Mouse (Mus musculus): ENCODE measurements at regions not wholly inside any gene's neighbourhood (a gene's known extent, or its start where the extent isn't known, plus 50 kb on each side); places are given as distances from the start of the nearest gene placed in this dataset.

DNA sequence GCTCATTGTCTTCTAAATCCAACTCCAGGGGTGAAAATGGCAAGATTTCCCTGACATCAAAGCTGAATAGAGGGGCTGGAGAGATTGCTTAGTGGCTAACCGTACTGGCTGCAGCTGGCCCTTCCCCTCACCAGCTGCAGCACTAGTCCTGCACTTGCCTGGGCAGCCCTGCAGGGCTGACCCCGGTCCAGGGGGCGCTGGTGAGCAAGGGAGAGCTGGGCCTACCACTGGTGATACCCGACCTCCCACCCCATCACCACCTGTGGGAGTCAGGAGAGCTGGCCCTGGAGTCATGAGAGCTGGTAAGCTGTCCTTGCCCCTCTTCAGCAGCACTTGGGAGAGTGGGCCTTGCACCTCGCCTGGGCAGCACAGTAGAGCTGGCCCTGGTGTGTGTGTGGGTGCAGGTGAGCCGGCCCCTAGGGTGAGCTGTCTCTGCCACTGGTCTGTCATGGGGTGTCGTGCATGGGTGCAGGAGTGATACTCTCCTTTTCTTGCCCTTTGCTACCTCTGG is 1141.0 kb upstream of the Gulo start:
- no peak overlapping the region for H3K27ac ChIP-seq
- H3K36me3 ChIP-seq, result no peaks in the 10 kb centered on the region
- H3K9me3 ChIP-seq (replicated peaks), result no peaks in the 10 kb centered on the region
- H3K4me2 ChIP-seq, result no peak overlapping the region
- no peaks in the 10 kb centered on the region for H3K27me3 ChIP-seq
- H3K9ac ChIP-seq, result no peak overlapping the region
- H3K4me1 ChIP-seq, result peaks cover 11% of the 10 kb centered on the region
- no peak; the same call in 1 of the 2 replicates for ATAC-seq (replicated peaks; ENCODE audit: low FRiP score)
- 45% methylated on average over 7 of the region's 7 CpGs for WGBS
- H3K4me3 ChIP-seq (replicated peaks), result no peak overlapping the region

DNA sequence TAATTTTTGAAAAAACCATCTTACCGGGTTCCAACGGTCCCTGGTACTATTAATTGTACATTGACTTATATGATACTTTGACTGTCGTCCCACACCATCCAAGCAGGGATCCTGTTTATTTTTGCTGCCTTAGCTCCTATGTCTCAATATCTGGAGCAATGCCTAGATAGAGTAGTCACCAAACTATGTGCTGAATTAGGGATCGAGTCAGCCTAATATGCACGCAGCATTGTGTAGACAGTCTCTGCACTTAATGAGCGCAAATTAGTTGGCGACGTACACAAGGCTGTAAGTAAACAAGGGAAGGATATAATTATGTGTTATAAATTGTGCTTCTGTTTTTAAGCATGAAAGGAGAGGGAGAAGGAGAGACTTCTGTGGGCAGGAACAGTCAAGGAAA is 1140.1 kb upstream of the Gulo start:
- Histone ChIP-seq H3K4me3 (replicated peaks) (no peak overlapping the region), H3K27me3 (no peaks in the 10 kb centered on the region), H3K9ac (no peak overlapping the region), H3K4me1 (peaks cover 14% of the 10 kb centered on the region), H3K9me3 (replicated peaks) (no peaks in the 10 kb centered on the region), H3K27ac (no peak overlapping the region), H3K4me2 (no peak overlapping the region), H3K36me3 (no peaks in the 10 kb centered on the region)
- ATAC-seq (replicated peaks; ENCODE audit: low FRiP score), result no peak
- 79% methylated on average over 8 of the region's 8 CpGs for WGBS

DNA sequence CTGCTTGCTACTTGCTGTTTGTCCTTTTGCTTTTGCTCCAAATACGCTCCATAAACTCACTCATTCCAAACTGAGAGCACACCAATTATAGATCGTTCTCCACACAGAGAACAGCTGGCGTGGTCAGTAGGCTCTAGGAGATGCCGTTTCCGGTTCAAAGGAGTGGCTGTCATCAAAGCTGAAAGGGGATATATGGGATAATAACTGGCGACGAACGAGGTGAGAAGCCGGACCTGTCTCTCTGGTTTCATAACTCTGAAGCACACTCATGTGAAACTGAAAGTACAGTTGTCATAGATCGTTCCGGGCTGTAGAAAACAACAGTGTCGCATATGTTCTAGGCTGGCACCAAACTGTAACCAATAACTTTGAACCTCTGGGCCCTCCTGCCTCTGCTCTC is 1137.6 kb upstream of the Gulo start:
- Histone ChIP-seq H3K27me3 (no peaks in the 10 kb centered on the region), H3K4me2 (no peak overlapping the region), H3K9me3 (replicated peaks) (no peaks in the 10 kb centered on the region), H3K36me3 (no peaks in the 10 kb centered on the region), H3K4me1 (peaks cover 14% of the 10 kb centered on the region), H3K4me3 (replicated peaks) (no peak overlapping the region), H3K9ac (no peak overlapping the region), H3K27ac (no peak overlapping the region)
- 60% methylated on average over 12 of the region's 12 CpGs for WGBS
- ATAC-seq (replicated peaks; ENCODE audit: low FRiP score), result no peak

DNA sequence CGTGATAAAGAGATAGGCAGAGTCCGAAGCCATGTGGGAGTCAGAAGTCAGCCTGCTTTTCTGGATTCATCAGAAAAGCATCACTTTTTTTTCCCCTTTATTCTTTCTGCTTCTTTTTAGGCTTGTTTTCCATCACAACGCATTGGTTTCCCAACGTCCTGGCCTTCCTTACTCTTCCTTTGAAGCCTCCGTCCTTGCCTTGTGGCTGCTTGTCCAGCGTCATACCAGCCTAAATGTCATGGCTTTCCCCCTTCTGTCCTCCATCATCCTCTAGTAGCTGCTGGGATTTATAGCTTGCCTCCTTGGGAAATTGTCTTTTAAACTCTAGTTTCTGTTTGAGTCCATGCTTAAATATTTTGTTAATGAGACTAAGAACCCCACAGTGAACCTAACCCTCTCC is 1136.0 kb upstream of the Gulo start:
- no peak for ATAC-seq (replicated peaks; ENCODE audit: low FRiP score)
- no peak overlapping the region for H3K27ac ChIP-seq
- H3K9me3 ChIP-seq (replicated peaks), result no peaks in the 10 kb centered on the region
- H3K4me2 ChIP-seq, result no peak overlapping the region
- WGBS, result 89% methylated on average over 6 of the region's 6 CpGs
- H3K4me1 ChIP-seq, result peaks cover 19% of the 10 kb centered on the region
- H3K36me3 ChIP-seq, result no peaks in the 10 kb centered on the region
- no peaks in the 10 kb centered on the region for H3K27me3 ChIP-seq
- no peak overlapping the region for H3K4me3 ChIP-seq (replicated peaks)
- H3K9ac ChIP-seq, result no peak overlapping the region

DNA sequence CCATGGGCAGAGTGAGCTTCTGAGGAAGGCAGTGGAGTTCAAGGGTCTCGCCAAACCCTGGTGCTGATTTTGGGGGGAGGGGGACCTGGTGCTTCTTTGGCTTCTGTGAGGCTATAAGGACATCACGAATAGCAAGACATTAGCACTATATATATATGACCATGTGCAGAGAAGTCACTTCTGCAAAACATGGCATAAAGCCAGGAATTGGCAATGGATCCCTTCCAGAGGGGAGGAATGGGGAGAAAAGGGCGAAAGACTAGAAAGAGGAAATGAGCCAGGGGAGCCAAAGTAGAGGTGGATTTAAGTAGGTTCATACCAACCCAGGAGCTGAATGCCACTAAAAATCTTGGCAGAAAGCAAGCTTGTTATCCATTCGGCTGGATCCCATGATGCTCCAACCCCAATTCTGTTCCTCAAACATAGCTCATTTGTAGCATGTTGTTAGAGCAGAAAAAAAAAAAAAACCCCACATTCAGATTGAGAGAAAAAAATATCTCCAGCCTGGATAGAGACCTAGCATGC is 1135.5 kb upstream of the Gulo start:
- H3K27ac ChIP-seq, result no peak overlapping the region
- ATAC-seq (replicated peaks; ENCODE audit: low FRiP score), result no peak
- no peaks in the 10 kb centered on the region for H3K36me3 ChIP-seq
- H3K27me3 ChIP-seq, result no peaks in the 10 kb centered on the region
- H3K9me3 ChIP-seq (replicated peaks), result no peaks in the 10 kb centered on the region
- H3K4me3 ChIP-seq (replicated peaks), result no peak overlapping the region
- H3K4me2 ChIP-seq, result no peak overlapping the region
- no peak overlapping the region for H3K9ac ChIP-seq
- H3K4me1 ChIP-seq, result peaks cover 16% of the 10 kb centered on the region
- WGBS, result 82% methylated on average over 4 of the region's 4 CpGs

DNA sequence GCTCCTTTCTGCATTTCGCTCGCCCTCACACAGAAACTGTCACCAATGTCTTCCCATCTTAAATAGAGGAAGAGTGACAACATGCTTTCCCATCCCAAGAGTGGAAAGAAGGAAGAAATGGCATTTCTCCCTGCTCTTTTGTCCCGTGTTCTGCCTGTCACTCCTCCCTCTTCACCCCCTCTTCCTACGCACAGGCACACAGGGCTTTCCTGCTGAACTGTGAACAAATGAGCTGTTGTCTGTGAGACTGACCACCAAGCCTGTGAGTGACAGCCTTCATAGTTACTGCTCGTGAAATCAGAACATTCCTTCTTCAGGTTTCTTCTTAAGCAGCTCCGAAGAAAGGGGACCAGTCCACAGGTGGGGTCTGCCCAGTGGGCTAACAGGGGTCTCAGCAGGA is 1134.8 kb upstream of the Gulo start:
- peaks cover 15% of the 10 kb centered on the region for H3K4me1 ChIP-seq
- ATAC-seq (replicated peaks; ENCODE audit: low FRiP score), result no peak
- H3K27me3 ChIP-seq, result no peaks in the 10 kb centered on the region

DNA sequence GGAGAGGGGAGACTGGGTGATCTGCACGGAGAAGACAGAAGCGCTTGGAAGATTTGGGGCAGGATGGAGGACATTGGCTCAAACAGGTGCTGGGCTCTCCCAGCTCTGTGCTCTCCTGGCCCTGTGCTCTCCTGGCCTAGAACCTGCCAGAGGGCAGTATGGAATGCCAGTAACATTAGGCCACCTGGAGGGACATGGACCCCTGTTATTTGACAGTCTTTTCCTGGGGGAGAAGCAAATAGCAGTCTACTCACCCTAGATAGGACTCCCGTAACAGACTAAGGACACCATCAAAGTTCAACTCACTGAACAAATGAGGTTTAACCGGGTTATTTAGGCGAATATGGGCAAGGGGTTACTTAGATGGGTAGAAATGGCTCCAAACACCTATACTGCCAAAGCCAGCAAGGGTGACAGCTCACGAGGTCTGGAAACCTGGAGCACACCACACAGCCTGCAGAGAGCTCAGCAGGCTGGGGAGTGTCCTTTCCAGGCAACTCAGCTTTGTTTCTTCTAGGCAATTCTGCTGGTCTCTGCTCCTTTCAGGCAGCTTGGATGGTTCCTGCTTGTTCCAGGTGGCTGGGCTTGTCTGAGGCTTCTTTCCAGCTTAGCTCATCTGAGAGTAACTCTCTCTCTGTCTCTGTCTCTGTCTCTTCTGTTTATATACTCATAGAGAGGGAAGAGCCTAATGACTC is 1133.7 kb upstream of the Gulo start:
- WGBS, result 84% methylated on average over 6 of the region's 6 CpGs
- no peak overlapping the region for H3K4me2 ChIP-seq
- H3K4me1 ChIP-seq, result peaks cover 15% of the 10 kb centered on the region
- H3K4me3 ChIP-seq (replicated peaks), result no peak overlapping the region
- no peaks in the 10 kb centered on the region for H3K36me3 ChIP-seq
- no peaks in the 10 kb centered on the region for H3K27me3 ChIP-seq
- no peak overlapping the region for H3K27ac ChIP-seq
- no peaks in the 10 kb centered on the region for H3K9me3 ChIP-seq (replicated peaks)
- H3K9ac ChIP-seq, result no peak overlapping the region
- no peak for ATAC-seq (replicated peaks; ENCODE audit: low FRiP score)

More for the DNA sequence above, 1134.8 kb upstream of the Gulo start:
- Histone ChIP-seq H3K9ac (no peak overlapping the region), H3K36me3 (no peaks in the 10 kb centered on the region), H3K27ac (no peak overlapping the region), H3K4me2 (no peak overlapping the region), H3K4me3 (replicated peaks) (no peak overlapping the region), H3K9me3 (replicated peaks) (no peaks in the 10 kb centered on the region)
- 75% methylated on average over 6 of the region's 6 CpGs for WGBS

DNA sequence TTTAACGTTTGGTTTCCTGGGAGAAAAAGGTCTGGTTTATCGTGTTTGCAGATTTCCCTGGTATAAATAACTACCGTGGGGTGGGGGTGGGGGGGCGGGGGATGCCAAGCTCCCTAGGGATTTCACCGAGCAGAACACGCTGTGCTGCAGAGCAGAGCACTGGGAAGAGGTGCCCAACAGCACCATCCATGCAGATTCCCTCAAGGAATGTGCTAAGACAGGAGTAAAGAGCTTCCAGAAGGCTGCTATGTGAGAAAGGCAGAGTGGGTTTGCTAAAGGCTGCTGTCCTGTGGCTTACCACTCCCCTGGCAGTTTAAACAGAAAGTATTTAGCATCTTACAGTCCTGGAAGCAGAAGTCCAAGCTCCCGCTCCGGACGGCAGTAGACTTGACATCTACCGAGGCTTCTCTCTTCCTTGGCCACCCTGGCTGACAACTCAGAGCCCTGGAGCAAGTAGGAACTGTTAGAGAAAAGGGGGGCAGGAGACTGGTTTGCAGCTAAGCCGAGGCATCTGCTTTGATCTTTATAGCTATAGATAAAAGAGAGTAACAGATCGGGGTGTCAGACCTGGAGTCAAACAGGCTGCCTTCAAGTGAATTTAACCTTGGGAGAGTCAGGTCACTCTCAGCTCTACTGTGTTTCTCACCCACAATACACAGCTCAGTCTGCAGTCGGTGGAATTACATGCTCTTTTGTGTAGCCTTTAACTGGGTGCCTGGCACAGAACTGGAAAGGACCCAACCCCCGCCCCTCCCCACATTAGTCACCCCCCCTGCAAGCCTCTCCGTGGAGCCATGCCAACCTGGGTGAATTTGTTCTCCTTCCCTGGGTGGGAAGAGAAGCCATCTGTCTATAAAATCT is 1132.8 kb upstream of the Gulo start:
- Histone ChIP-seq H3K9ac (no peak overlapping the region), H3K9me3 (replicated peaks) (no peaks in the 10 kb centered on the region), H3K27me3 (no peaks in the 10 kb centered on the region), H3K27ac (no peak overlapping the region), H3K4me3 (replicated peaks) (no peak overlapping the region), H3K36me3 (no peaks in the 10 kb centered on the region), H3K4me2 (peak overlapping the region; percentile 35), H3K4me1 (peaks cover 15% of the 10 kb centered on the region)
- no peak for ATAC-seq (replicated peaks; ENCODE audit: low FRiP score)
- 15% methylated on average over 15 of the region's 15 CpGs for WGBS

DNA sequence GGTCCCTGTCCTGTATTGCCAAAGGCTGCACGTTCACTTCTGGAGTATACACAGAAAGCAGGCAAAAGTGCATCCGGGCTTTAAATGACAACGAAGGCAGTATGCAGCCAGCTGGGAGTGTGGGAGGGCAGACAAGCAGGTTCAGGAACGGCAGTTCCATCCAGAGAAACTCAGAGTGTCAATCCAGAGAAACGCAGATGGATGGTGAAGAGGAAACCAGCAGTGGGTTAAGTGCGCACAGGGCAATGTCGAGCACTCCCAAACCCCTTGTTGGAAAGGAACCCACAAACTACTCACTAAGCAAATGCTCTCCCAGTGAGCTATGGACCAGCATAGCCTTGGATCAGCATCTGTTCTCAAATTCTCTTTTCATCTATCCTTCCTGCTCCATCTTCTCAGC is 1132.1 kb upstream of the Gulo start:
- H3K4me2 ChIP-seq, result no peak overlapping the region
- no peaks in the 10 kb centered on the region for H3K27me3 ChIP-seq
- no peak for ATAC-seq (replicated peaks; ENCODE audit: low FRiP score)
- H3K4me3 ChIP-seq (replicated peaks), result no peak overlapping the region
- WGBS, result 57% methylated on average over 7 of the region's 7 CpGs
- no peaks in the 10 kb centered on the region for H3K9me3 ChIP-seq (replicated peaks)
- H3K9ac ChIP-seq, result no peak overlapping the region
- H3K27ac ChIP-seq, result no peak overlapping the region
- no peaks in the 10 kb centered on the region for H3K36me3 ChIP-seq
- peaks cover 21% of the 10 kb centered on the region for H3K4me1 ChIP-seq

DNA sequence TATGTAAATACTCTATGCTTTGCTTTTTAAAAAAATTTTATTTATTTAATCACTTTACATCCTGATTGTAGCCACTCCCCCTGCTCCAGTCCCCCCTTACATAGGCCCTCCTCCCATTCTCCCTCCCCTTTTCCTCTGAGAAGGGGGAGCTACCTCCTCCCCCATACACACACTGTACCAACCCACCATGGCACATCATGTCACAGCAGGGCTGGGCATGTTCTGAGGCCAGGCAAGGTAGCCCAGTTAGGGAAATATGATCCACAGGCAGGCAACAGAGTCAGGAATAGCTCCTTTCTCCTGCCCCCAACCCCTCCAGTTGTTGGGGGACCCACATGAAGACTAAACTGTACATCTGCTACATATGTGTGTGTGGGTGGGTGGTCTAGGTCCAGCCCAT is 1130.7 kb upstream of the Gulo start:
- ATAC-seq (replicated peaks; ENCODE audit: low FRiP score), result 0 out of 2 replicates have a peak, but pooled peaks have one; percentile 26
- Histone ChIP-seq H3K4me2 (no peak overlapping the region), H3K4me1 (peaks cover 33% of the 10 kb centered on the region), H3K9ac (no peak overlapping the region), H3K27ac (peak overlapping the region; percentile 4; the same call in 1 of the 2 replicates), H3K4me3 (replicated peaks) (no peak overlapping the region), H3K27me3 (no peaks in the 10 kb centered on the region), H3K36me3 (no peaks in the 10 kb centered on the region), H3K9me3 (replicated peaks) (no peaks in the 10 kb centered on the region)

DNA sequence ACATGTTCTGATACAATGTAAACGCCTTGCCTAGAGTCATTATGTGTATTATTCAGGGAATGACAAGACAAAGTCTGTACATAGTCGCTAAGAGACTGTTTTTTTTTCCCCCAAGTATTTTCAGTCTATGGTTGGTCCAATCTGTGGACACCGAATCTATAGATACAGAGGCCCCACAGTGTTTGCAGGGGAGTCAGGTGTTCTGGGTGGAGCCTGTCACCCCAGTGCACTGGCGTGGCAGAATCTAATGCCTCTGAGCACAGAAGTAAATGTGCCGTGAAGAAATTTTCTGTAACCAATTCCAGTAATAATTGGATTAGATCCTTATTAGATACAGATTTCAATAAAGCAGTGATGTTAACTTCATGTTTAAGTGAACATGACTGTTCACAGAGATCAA is 1130.1 kb upstream of the Gulo start:
- ATAC-seq (replicated peaks; ENCODE audit: low FRiP score), result no peak
- H3K27me3 ChIP-seq, result no peaks in the 10 kb centered on the region
- H3K4me3 ChIP-seq (replicated peaks), result no peak overlapping the region
- H3K4me2 ChIP-seq, result no peak overlapping the region
- H3K27ac ChIP-seq, result no peak overlapping the region
- H3K9me3 ChIP-seq (replicated peaks), result no peaks in the 10 kb centered on the region
- WGBS, result 68% methylated on average over 5 of the region's 5 CpGs
- H3K9ac ChIP-seq, result no peak overlapping the region
- peaks cover 31% of the 10 kb centered on the region for H3K4me1 ChIP-seq
- H3K36me3 ChIP-seq, result no peaks in the 10 kb centered on the region

DNA sequence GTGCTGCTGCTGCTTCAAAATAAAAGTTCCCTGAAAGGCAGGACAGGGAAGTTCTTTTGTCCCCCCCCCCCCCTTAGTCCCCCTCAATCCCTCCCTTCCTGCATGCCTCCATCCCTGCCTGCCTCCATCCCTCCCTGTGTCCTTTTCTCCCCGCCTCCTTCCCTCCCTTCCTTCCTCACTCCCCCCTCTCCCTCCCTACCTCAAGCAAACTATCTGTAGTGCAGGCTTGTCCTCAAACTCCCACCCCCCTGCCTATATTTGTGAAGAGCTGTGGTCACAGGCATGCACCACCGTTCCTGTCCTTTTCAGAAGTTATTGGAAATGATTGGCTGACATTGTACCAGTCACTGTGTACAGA is 1127.1 kb upstream of the Gulo start:
- Histone ChIP-seq H3K9ac (no peak overlapping the region), H3K9me3 (replicated peaks) (no peaks in the 10 kb centered on the region), H3K4me2 (no peak overlapping the region), H3K4me3 (replicated peaks) (no peak overlapping the region), H3K36me3 (no peaks in the 10 kb centered on the region), H3K27ac (peak overlapping the region; percentile 61), H3K27me3 (no peaks in the 10 kb centered on the region), H3K4me1 (peaks cover 29% of the 10 kb centered on the region)
- 14% methylated on average over 1 of the region's 2 CpGs for WGBS
- ATAC-seq (replicated peaks; ENCODE audit: low FRiP score), result peak; percentile 74
